Mouse (Mus musculus) bone marrow macrophage, adult 2 months (primary cell): Measurements from ENCODE around the gene Ncoa7. TPM values are rescaled to one million over a fixed set of nuclear protein-coding genes. Genes with fewer than 3 reads are reported as not detected.

Source experiments
- H3K27ac ChIP-seq: 2 replicates; pipeline ENCODE4 v1.5.1; 2012; ENCODE audit warnings: low read depth, low read length; ENCODE audit not compliant: insufficient read depth
- H3K4me1 ChIP-seq: 2 replicates; pipeline ENCODE4 v1.6.1; 2012; ENCODE audit warnings: low read length; ENCODE audit not compliant: control insufficient read depth, insufficient read depth
- H3K4me3 ChIP-seq: 2 replicates; pipeline ENCODE4 v1.5.1; 2012; ENCODE audit warnings: mild to moderate bottlenecking, low read length, moderate library complexity; ENCODE audit not compliant: insufficient read depth
- CTCF ChIP-seq: IDR thresholded peaks from 2 replicates; pipeline ENCODE4 v1.5.1; 2012; ENCODE audit warnings: low read depth, mild to moderate bottlenecking, low read length, moderate library complexity
- POLR2A ChIP-seq: IDR thresholded peaks from 2 replicates; pipeline ENCODE4 v1.6.1; 2012; ENCODE audit warnings: mild to moderate bottlenecking, low read depth, low read length, borderline replicate concordance
- polyA plus RNA-seq: library from polyadenylated mRNA; stranded (reverse); fragments of >200 nt; gene quantifications from 2 replicates; pipeline ENCODE4 v1.2.4, GENCODE M21; 2012; ENCODE audit not compliant: missing spikeins, insufficient read depth, insufficient read length

Gene Ncoa7
- polyA plus RNA-seq, 1 experiment, result 30.0 TPM

DNA sequence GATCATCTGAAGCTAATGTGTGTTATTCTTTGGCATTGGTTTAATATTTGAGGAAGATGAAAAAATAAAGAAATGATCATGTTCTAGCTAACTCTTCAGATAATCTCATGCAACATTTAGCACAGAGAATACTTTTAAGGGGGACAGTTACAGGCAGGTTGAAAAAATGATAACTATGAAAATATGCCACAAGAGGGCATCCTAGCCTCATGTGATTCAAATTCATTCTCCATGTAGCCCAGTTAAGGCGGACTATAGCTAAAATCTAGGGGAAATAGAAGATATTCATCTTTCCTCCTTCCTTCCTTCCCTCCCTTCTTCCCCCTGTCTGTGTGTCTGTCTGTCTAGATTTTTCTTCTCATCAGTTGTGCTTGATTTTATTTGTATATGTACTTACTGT is 21.9 kb upstream of the Ncoa7 start:
- Histone ChIP-seq H3K27ac (no peak overlapping the region), H3K4me1 (no peaks in the 10 kb centered on the region), H3K4me3 (no peak overlapping the region)
- no peak for TF ChIP-seq POLR2A
- TF ChIP-seq CTCF, result no peak

- Histone ChIP-seq H3K4me3 (peak overlapping the region; percentile 74), H3K27ac (no peak overlapping the region), H3K4me1 (peaks cover 3% of the 10 kb centered on the region; the same call in 1 of the 2 replicates)
- TF ChIP-seq POLR2A, result no peak
- peak; percentile 57 for TF ChIP-seq CTCF
Observed at GRCm38 (mm10) chr10:30810967-30811293, 7.8 kb upstream of the Ncoa7 start.

GRCm38 (mm10) chr10:30810247-30810966 is 7.3 kb upstream of the Ncoa7 start:
- no peak for TF ChIP-seq POLR2A
- TF ChIP-seq CTCF, result no peak
- H3K4me3 ChIP-seq, result peak overlapping the region; percentile 74
- no peak overlapping the region for H3K27ac ChIP-seq
- peaks cover 3% of the 10 kb centered on the region; the same call in 1 of the 2 replicates for H3K4me1 ChIP-seq

- peaks cover 13% of the 10 kb centered on the region for H3K4me1 ChIP-seq
- H3K4me3 ChIP-seq, result peak overlapping the region; percentile 86
- H3K27ac ChIP-seq, result peak overlapping the region; percentile 92
- no peak for TF ChIP-seq CTCF
- TF ChIP-seq POLR2A, result no peak
Observed at GRCm38 (mm10) chr10:30803587-30804253, 594 bp upstream of the Ncoa7 start.

GRCm38 (mm10) chr10:30802033-30802432 is 1.1 kb downstream of the Ncoa7 start:
- TF ChIP-seq CTCF, result no peak
- no peak for TF ChIP-seq POLR2A
- Histone ChIP-seq H3K4me1 (peaks cover 22% of the 10 kb centered on the region), H3K4me3 (peak overlapping the region; percentile 86), H3K27ac (peak overlapping the region; percentile 55)

GRCm38 (mm10) chr10:30799713-30800450 is 3.2 kb downstream of the Ncoa7 start:
- Histone ChIP-seq H3K4me3 (no peak overlapping the region), H3K27ac (no peak overlapping the region), H3K4me1 (peaks cover 23% of the 10 kb centered on the region)
- no peak for TF ChIP-seq POLR2A
- no peak for TF ChIP-seq CTCF

DNA sequence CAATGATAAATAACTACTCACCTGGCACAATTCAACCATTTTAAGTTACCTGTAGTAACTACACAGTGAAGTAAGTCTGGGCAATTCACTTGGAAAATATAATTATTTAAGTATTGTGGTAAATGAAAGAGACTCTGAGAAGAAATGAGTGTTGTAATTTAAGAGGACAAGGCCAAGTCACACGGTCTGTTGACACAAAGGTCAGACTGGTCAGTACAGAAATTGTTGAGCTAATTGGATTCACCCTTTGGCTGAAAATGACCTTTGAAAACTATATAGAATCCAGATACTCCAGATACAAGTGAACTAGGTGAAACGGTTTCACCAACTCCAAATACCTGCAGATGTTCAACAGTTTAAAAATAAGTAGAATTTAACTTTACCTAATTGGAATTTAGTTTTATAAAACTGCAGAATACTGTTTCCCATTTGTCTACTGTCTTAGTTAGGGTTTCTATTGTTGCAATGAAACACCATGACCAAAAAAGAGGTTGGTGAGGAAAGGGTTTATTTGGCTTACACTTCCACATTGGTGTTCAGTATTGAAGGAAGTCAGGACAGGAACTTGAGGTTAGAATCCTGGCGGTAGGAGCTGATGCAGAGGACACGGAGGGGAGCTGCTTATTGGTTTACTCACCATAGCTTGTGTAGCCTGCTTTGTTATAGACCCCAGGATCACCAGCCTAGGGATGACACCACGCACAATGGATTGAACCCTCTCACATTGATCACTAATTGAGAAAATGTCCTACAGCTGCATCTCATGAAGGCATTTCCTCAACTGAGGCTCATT is 6.5 kb downstream of the Ncoa7 start:
- Histone ChIP-seq H3K4me1 (peaks cover 17% of the 10 kb centered on the region), H3K27ac (no peak overlapping the region), H3K4me3 (no peak overlapping the region)
- TF ChIP-seq POLR2A (no peak), CTCF (no peak)

DNA sequence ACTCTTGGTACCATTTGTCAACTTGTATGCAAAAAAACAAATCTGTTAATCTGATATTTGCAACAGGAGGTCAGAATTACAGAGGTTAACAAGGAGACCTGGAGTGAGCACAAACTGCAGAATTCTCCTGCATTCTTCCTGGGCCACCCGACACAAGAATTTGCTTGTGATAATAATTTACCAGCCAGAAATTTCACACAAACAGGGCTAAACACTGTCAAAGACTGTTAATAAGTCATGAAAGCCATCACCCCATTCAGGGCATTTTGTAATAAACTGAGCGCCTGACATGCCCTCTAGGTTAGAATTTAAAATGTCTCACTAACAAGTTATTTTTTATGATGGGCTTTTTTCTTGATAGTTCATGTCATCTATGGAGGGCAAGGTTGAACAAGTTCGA is 12.1 kb downstream of the Ncoa7 start:
- no peak overlapping the region for H3K27ac ChIP-seq
- H3K4me3 ChIP-seq, result no peak overlapping the region
- no peak for TF ChIP-seq POLR2A
- TF ChIP-seq CTCF, result no peak
- peaks cover 27% of the 10 kb centered on the region for H3K4me1 ChIP-seq

GRCm38 (mm10) chr10:30789521-30789920 is 13.6 kb downstream of the Ncoa7 start:
- H3K27ac ChIP-seq, result peak overlapping the region; percentile 64
- no peak for TF ChIP-seq CTCF
- no peak for TF ChIP-seq POLR2A
- H3K4me1 ChIP-seq, result peaks cover 37% of the 10 kb centered on the region
- H3K4me3 ChIP-seq, result no peak overlapping the region
